Mouse (Mus musculus): Measurements from ENCODE around the gene Actn1. TPM values are rescaled to one million over a fixed set of nuclear protein-coding genes. Genes with fewer than 3 reads are reported as not detected.

Actn1 gene
- total and polyA plus RNA-seq, 3 experiments, result 13.9 to 49.3 (median 31.0) TPM

- DNase-seq, result no peak
Observed at GRCm38 (mm10) chr12:80226101-80226500, 34.1 kb downstream of the Actn1 start.

- no peak for DNase-seq
Observed at GRCm38 (mm10) chr12:80224241-80224731, 35.9 kb downstream of the Actn1 start.

- DNase-seq, result no peak
Observed at GRCm38 (mm10) chr12:80223511-80223910, 36.7 kb downstream of the Actn1 start.

GRCm38 (mm10) chr12:80222473-80222872 is 37.7 kb downstream of the Actn1 start:
- DNase-seq, result no peak

GRCm38 (mm10) chr12:80220260-80221038 is 39.7 kb downstream of the Actn1 start:
- DNase-seq, result no peak

GRCm38 (mm10) chr12:80218784-80219183 is 41.4 kb downstream of the Actn1 start:
- DNase-seq, result no peak

GRCm38 (mm10) chr12:80218045-80218611 is 42.0 kb downstream of the Actn1 start:
- DNase-seq, result no peak

- DNase-seq, result no peak
Observed at GRCm38 (mm10) chr12:80217049-80217448, 43.1 kb downstream of the Actn1 start.

- DNase-seq, result peak; percentile 29
Observed at GRCm38 (mm10) chr12:80216258-80216881, 43.8 kb downstream of the Actn1 start.

- no peak for DNase-seq
Observed at GRCm38 (mm10) chr12:80213810-80214209, 46.4 kb downstream of the Actn1 start.

GRCm38 (mm10) chr12:80213263-80213662 is 46.9 kb downstream of the Actn1 start:
- no peak for DNase-seq

- no peak for DNase-seq
Observed at GRCm38 (mm10) chr12:80210791-80211612, 49.2 kb downstream of the Actn1 start.

GRCm38 (mm10) chr12:80209914-80210313 is 50.3 kb downstream of the Actn1 start:
- DNase-seq, result no peak

GRCm38 (mm10) chr12:80208126-80208820 is 51.9 kb downstream of the Actn1 start:
- no peak for DNase-seq

- DNase-seq, result no peak
Observed at GRCm38 (mm10) chr12:80203284-80203683, 56.9 kb downstream of the Actn1 start.

GRCm38 (mm10) chr12:80199738-80200137 is 60.4 kb downstream of the Actn1 start:
- no peak for DNase-seq

- DNase-seq, result peak; percentile 74
Observed at GRCm38 (mm10) chr12:80198487-80198886, 61.7 kb downstream of the Actn1 start.

- DNase-seq, result peak; percentile 31
Observed at GRCm38 (mm10) chr12:80197343-80197742, 62.8 kb downstream of the Actn1 start.

GRCm38 (mm10) chr12:80191806-80192205 is 68.4 kb downstream of the Actn1 start:
- no peak for DNase-seq

- no peak for DNase-seq
Observed at GRCm38 (mm10) chr12:80191371-80191770, 68.8 kb downstream of the Actn1 start.

GRCm38 (mm10) chr12:80190915-80191314 is 69.3 kb downstream of the Actn1 start:
- no peak for DNase-seq

- DNase-seq, result peak; percentile 24
Observed at GRCm38 (mm10) chr12:80184041-80184440, 76.1 kb downstream of the Actn1 start.

All from adrenal gland, adult 2 months (tissue).